Mouse (Mus musculus): ENCODE measurements around the gene Msrb2.

DNA sequence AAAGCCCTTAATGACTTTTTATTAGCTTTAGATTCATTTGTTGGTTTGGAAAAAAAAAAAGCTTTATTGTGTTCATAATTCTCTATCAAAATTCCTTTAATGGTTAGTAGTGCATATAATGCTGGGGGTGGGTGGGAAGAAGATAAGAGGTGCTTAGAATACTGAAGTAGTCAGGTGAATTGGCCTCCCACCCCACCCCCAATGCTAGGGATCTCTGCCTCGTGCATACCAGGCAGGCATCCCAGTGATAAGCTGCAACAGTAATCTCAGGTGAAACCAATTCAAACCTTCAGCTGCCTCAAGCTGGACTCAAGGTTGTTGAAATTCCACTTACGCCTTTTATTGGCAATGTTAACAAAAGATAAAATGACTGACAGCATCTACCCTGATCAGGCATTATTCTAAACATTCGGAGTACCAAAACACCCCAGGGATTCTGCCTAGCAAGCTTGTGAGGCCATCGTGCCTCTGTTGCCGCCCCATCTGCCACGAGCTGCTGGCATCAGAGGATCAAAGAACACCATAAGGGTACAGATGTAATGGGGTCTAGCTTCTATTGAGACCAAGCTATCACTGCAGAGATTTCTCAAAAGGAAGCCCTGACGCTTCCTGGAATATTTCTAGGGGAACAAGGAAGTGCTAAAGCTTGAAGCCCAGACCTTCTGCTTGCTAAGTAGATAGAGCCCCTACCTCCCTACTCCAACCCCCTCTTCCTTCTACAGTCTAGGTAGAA is 19.3 kb downstream of the Msrb2 start:
- TF ChIP-seq CTCF (IDR thresholded peaks at IDR 0.05; ENCODE audit: low read depth) (no peak), EP300 (IDR thresholded peaks at IDR 0.05; ENCODE audit: low read depth) (no peak)
